Mouse (Mus musculus): ENCODE measurements around the gene Cavin1.

Gene Cavin1

GRCm38 (mm10) chr11:100908567-100908966 is 62.1 kb downstream of the Cavin1 start:
- DNase-seq = no peak

GRCm38 (mm10) chr11:100908112-100908511 is 62.6 kb downstream of the Cavin1 start:
- DNase-seq = no peak

GRCm38 (mm10) chr11:100906885-100907284 is 63.8 kb downstream of the Cavin1 start:
- no peak for DNase-seq

All from right cerebral cortex, postnatal 4 days (tissue).